Mouse (Mus musculus) midbrain, embryonic 16.5 days (tissue): ENCODE data around the gene Rabggtb. TPM values are rescaled to one million over a fixed set of nuclear protein-coding genes. Genes with fewer than 3 reads are reported as not detected.

Experiments used
- ATAC-seq: fragments of 200-750 bp; cut with Nextera tagmentation; 2 replicates; pipeline ENCODE4 v1.8.0; 2017; ENCODE audit warnings: moderate TSS enrichment
- H3K27ac ChIP-seq: fragments of 300-500 bp; sonication (generic); 2 replicates; pipeline ENCODE4 v1.5.1; 2014; ENCODE audit warnings: mild to moderate bottlenecking, low read length, mixed read lengths
- H3K27me3 ChIP-seq: fragments of 300-500 bp; sonication (generic); 2 replicates; pipeline ENCODE4 v1.6.1; 2014; ENCODE audit warnings: low read depth, low read length, mixed read lengths; ENCODE audit not compliant: control insufficient read depth, insufficient read depth
- H3K36me3 ChIP-seq: fragments of 300-500 bp; sonication (generic); 2 replicates; pipeline ENCODE4 v1.6.1; 2014; ENCODE audit warnings: mild to moderate bottlenecking, low read length, moderate library complexity, mixed read lengths; ENCODE audit not compliant: control insufficient read depth, insufficient read depth
- H3K4me1 ChIP-seq: fragments of 300-500 bp; sonication (generic); 2 replicates; pipeline ENCODE4 v1.6.1; 2014; ENCODE audit warnings: mild to moderate bottlenecking, low read length, mixed read lengths; ENCODE audit not compliant: control insufficient read depth, insufficient read depth
- H3K4me2 ChIP-seq: fragments of 300-500 bp; sonication (generic); 2 replicates; pipeline ENCODE4 v1.6.1; 2014; ENCODE audit warnings: mild to moderate bottlenecking, low read length, mixed read lengths
- H3K4me3 ChIP-seq: fragments of 300-500 bp; sonication (generic); 2 replicates; pipeline ENCODE4 v1.5.1; 2014; ENCODE audit warnings: low read depth, mild to moderate bottlenecking, low read length, moderate library complexity, mixed read lengths
- H3K9ac ChIP-seq: fragments of 300-500 bp; sonication (generic); 2 replicates; pipeline ENCODE4 v1.6.1; 2014; ENCODE audit warnings: low read depth, low read length, mixed read lengths
- H3K9me3 ChIP-seq: fragments of 300-500 bp; sonication (generic); replicated peaks from 2 replicates; pipeline ENCODE4 v1.6.1; 2014; ENCODE audit warnings: mild to moderate bottlenecking, low read length, mixed read lengths; ENCODE audit not compliant: control insufficient read depth, poor library complexity, severe bottlenecking
- WGBS: fragments of 180-500 bp; shearing (Covaris S2); extraction: QIAGEN DNeasy Blood & Tissue Kit; methylation state at CpG from one replicate; pipeline ENCODE4 v1.1.7; 2014; 5-methylcytosine and 5-hydroxymethylcytosine counted together
- polyA plus RNA-seq: library from polyadenylated mRNA; unstranded; fragments of >200 nt; fragmentation: Nextera tagmentation; extraction: Ambion mirVana; gene quantifications from 2 replicates; pipeline ENCODE4 v1.2.1, GENCODE M21; 2015

Gene Rabggtb
- polyA plus RNA-seq, 1 experiment from 2014 or later: 56.5 TPM

- no peak for ATAC-seq
These were observed 2.3 kb downstream of the Rabggtb start for GRCm38 (mm10) chr3:153910489-153910888.

GRCm38 (mm10) chr3:153908919-153909318 is 3.9 kb downstream of the Rabggtb start:
- no peak overlapping the region for H3K4me3 ChIP-seq
- no peak for ATAC-seq
- no peak overlapping the region for H3K27ac ChIP-seq
- H3K27me3 ChIP-seq: no peaks in the 10 kb centered on the region
- peaks cover 43% of the 10 kb centered on the region for H3K36me3 ChIP-seq
- no peaks in the 10 kb centered on the region for H3K9me3 ChIP-seq
- peaks cover 31% of the 10 kb centered on the region for H3K4me1 ChIP-seq
- 79% methylated on average over 5 of the region's 5 CpGs for WGBS
- H3K4me2 ChIP-seq: no peak overlapping the region
- no peak overlapping the region for H3K9ac ChIP-seq

More at GRCm38 (mm10) chr3:153910489-153910888, 2.3 kb downstream of the Rabggtb start:
- Histone ChIP-seq H3K27me3 (no peaks in the 10 kb centered on the region), H3K9me3 (no peaks in the 10 kb centered on the region), H3K36me3 (peaks cover 38% of the 10 kb centered on the region), H3K4me2 (peak overlapping the region; percentile 78), H3K4me1 (peaks cover 32% of the 10 kb centered on the region), H3K9ac (no peak overlapping the region), H3K4me3 (no peak overlapping the region), H3K27ac (no peak overlapping the region)
- 67% methylated on average over 7 of the region's 7 CpGs for WGBS

GRCm38 (mm10) chr3:153906136-153906871 is 6.5 kb downstream of the Rabggtb start, which contains the start of gene Msh4:
Gene Msh4 (minus strand): TSS chr3:153906138.
- no peaks in the 10 kb centered on the region for H3K27me3 ChIP-seq
- H3K9ac ChIP-seq: no peak within 1 kb of the TSS
- peaks cover 17% of the 10 kb centered on the region for H3K4me1 ChIP-seq
- no peak for ATAC-seq
- H3K4me2 ChIP-seq: no peak within 1 kb of the TSS
- no peak within 1 kb of the TSS for H3K4me3 ChIP-seq
- H3K9me3 ChIP-seq: no peaks in the 10 kb centered on the region
- H3K27ac ChIP-seq: no peak within 1 kb of the TSS
- H3K36me3 ChIP-seq: peaks cover 45% of the 10 kb centered on the region
- WGBS: 85% methylated on average over 9 of the region's 9 CpGs

- Histone ChIP-seq H3K4me2 (no peak overlapping the region), H3K27ac (no peak overlapping the region), H3K4me1 (peaks cover 8% of the 10 kb centered on the region), H3K9me3 (no peaks in the 10 kb centered on the region), H3K36me3 (peaks cover 41% of the 10 kb centered on the region), H3K9ac (no peak overlapping the region), H3K27me3 (no peaks in the 10 kb centered on the region), H3K4me3 (no peak overlapping the region)
- peak; percentile 40; the same call in 1 of the 2 replicates for ATAC-seq
- 87% methylated on average over 49 of the region's 49 CpGs for WGBS
These were observed 7.3 kb downstream of the Rabggtb start for GRCm38 (mm10) chr3:153905251-153906135.

- Histone ChIP-seq H3K27ac (no peak overlapping the region), H3K4me3 (no peak overlapping the region), H3K36me3 (peaks cover 32% of the 10 kb centered on the region), H3K4me1 (no peaks in the 10 kb centered on the region; the same call in 1 of the 2 replicates), H3K27me3 (no peaks in the 10 kb centered on the region), H3K9ac (no peak overlapping the region), H3K4me2 (no peak overlapping the region), H3K9me3 (no peaks in the 10 kb centered on the region)
- peak; percentile 78 for ATAC-seq
- WGBS: 63% methylated on average over 6 of the region's 6 CpGs
These were observed 8.2 kb downstream of the Rabggtb start for GRCm38 (mm10) chr3:153904586-153904985.

GRCm38 (mm10) chr3:153902595-153902994 is 10.2 kb downstream of the Rabggtb start:
- Histone ChIP-seq H3K27me3 (no peaks in the 10 kb centered on the region), H3K4me1 (no peaks in the 10 kb centered on the region), H3K27ac (no peak overlapping the region), H3K9me3 (no peaks in the 10 kb centered on the region), H3K36me3 (peaks cover 18% of the 10 kb centered on the region), H3K4me2 (no peak overlapping the region), H3K4me3 (no peak overlapping the region), H3K9ac (no peak overlapping the region)
- ATAC-seq: no peak
- 81% methylated on average over 3 of the region's 3 CpGs for WGBS

- Histone ChIP-seq H3K27me3 (no peaks in the 10 kb centered on the region), H3K4me3 (no peak overlapping the region), H3K4me1 (no peaks in the 10 kb centered on the region), H3K36me3 (peaks cover 18% of the 10 kb centered on the region), H3K9me3 (no peaks in the 10 kb centered on the region), H3K27ac (no peak overlapping the region), H3K9ac (no peak overlapping the region), H3K4me2 (no peak overlapping the region)
- WGBS: 95% methylated on average over 1 of the region's 1 CpGs
- no peak for ATAC-seq
These were observed 10.9 kb downstream of the Rabggtb start for GRCm38 (mm10) chr3:153901904-153902303.

GRCm38 (mm10) chr3:153897216-153897615 is 15.6 kb downstream of the Rabggtb start:
- H3K4me3 ChIP-seq: no peak overlapping the region
- H3K4me2 ChIP-seq: no peak overlapping the region
- 76% methylated on average over 6 of the region's 6 CpGs for WGBS
- H3K36me3 ChIP-seq: no peaks in the 10 kb centered on the region
- H3K9ac ChIP-seq: no peak overlapping the region
- no peaks in the 10 kb centered on the region for H3K27me3 ChIP-seq
- no peak overlapping the region for H3K27ac ChIP-seq
- H3K9me3 ChIP-seq: no peaks in the 10 kb centered on the region
- ATAC-seq: no peak
- H3K4me1 ChIP-seq: no peaks in the 10 kb centered on the region

GRCm38 (mm10) chr3:153895454-153895853 is 17.4 kb downstream of the Rabggtb start:
- Histone ChIP-seq H3K4me2 (no peak overlapping the region), H3K27ac (no peak overlapping the region), H3K4me1 (no peaks in the 10 kb centered on the region), H3K9me3 (no peaks in the 10 kb centered on the region), H3K27me3 (no peaks in the 10 kb centered on the region), H3K9ac (no peak overlapping the region), H3K36me3 (no peaks in the 10 kb centered on the region), H3K4me3 (no peak overlapping the region)
- 83% methylated on average over 3 of the region's 3 CpGs for WGBS
- no peak for ATAC-seq
